Mouse (Mus musculus) urinary bladder, postnatal 36 days (tissue): ENCODE measurements around the gene Pus1.
"Not testable (repeated sequence)": the region's sequence is repeated elsewhere in the genome, so short reads cannot be mapped to it uniquely, and the experiment has no call there.

Experiments used
- DNase-seq, 2 experiments: peaks; one replicate each; pipeline ENCODE4 v3.0.0; 2022; ENCODE audit warnings: low spot score in 2 of 2, mixed read lengths in 1 of 2

Gene Pus1

DNA sequence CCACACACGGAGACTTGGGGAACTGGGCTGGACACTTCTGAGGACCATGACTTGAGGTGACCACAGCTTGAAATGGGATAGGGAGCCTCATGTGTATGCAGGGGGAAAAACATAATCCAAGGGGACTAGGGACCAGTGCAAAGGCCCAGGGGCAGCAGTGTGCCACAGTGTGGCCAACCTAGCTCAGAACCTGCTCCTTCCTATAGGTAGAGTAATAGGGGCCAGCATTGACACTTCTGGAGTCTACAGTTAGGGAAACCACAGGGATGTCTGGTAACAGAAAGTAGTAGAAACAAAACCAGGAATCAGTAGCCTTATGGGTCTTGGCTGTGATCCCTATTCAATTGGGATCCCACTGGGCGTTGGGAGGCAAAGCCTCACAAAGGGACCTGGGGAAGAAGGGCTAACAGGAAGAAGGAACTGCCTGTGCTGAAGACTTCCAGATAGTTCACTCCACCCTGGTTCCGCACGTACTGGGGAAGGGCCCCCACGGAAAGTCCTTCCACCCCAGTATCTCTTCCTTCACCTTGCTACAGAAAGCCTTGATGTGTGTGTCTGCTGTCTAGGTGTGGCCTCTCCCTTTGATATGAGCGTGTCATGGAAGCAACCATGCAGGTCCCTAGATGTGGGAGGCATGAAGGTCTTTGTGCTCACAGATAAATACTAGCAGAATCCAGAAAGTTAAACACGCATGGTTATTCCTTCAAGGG lies 1.2 kb upstream of the Pus1 start:
- DNase-seq, result no peak

DNA sequence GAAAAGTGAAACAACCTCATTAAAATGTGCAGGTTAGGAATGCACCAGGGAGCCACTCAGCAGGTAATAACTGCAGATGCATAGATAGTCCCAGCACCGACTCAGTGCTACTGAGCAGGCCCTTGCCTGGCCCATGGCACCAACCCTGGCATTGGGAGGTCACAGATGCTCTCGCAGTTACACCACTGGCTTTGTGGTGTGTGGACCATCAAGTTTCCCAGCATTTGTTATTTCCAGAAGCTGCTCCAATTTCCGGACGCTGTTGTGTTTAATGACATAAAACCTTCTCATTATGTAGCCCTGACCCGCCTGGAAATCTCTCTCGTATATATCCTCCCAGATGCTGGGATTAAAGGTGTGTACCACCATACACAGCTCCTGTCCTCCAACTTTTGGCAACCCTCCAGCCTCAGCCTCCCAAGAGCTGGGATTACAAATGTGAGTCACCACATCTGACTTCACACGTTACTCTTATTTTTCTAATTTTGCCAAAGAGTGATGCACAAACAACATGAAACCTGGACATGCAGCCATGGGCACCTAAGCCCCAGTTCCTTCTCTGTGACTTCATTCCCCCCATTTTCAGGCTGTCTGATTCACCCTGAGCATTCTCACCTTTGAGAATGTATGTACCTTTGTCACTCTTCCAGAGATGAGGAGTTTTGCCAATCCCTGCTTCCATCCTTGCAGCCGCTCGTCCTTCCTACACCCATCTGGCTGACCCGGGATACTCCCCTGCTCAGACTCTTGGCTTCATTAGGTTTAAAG lies 486 bp upstream of the Pus1 start:
- peak in 1 of 2 experiments; percentile 6 for DNase-seq

DNA sequence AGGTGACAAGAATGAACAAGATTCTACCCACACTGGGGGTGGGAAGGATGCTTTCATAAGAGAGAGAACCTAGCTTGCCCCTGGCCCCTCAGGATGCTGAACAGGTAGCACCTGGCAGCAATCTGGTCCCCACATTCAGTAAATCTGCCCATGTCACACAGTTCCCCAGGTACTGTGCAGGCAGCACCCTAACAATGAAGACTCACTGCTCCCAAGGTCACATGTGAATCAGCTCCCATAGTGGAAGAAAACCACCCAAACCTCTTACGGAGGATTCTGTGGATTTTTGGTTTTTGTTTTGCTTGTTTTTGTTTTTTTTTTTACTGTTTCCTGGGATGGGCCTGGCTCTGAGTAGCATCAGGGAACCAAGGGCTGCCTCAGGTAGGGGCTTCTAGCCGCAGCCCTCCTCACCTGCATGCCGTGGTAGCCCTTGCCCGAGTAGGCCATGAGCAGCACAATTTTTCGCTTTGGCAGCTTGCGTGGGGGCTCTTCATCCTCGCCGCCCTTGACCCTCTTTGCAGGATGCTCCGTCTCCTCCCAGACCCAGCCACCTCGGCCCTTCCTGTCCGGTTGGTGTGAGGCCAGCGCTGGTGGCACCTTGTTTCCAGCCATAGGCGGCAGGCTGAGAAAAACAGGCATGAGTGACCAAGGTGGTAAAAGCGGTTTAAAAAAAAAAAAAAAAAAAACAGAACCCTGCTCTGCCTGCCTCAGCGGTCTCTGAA lies 1.0 kb downstream of the Pus1 start:
- no peak for DNase-seq

DNA sequence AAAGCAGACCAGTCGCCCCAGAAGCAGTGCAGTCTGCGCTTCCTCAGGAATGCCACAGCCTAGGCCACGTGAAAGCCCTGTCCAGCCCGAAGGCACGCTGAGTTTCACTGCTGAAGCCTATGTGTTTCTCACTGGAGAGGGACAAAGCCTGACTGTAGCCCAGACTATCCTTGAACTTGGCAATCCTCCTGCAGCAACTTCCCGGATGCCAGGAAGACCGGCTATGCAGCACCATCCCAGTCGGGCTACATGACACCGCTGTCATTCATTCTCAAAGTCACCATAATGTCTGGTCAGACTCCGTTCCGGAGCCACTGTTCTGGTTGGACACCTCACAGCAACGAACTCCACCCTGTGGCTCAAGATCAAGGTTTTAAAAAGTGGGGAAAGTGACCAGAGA lies 2.2 kb downstream of the Pus1 start:
- no peak for DNase-seq

DNA sequence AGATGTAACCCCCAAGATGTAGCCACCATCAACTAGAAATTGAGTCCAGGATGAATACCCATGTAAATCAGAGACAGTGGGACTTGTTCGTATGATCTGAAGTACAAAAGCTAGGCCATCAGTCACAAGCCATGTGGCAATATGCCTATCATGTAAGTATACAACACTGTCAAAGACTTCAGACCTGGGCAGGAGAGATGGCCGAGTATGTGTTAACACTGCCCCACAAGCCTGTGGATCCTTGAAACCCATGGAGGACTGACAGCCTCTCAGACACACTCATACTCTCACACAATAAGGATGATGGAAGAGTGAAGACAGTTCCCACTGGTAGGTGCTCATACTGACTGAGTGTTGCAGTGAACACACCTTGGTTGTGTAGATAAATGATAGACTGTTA lies 4.3 kb downstream of the Pus1 start:
- no peak for DNase-seq

DNA sequence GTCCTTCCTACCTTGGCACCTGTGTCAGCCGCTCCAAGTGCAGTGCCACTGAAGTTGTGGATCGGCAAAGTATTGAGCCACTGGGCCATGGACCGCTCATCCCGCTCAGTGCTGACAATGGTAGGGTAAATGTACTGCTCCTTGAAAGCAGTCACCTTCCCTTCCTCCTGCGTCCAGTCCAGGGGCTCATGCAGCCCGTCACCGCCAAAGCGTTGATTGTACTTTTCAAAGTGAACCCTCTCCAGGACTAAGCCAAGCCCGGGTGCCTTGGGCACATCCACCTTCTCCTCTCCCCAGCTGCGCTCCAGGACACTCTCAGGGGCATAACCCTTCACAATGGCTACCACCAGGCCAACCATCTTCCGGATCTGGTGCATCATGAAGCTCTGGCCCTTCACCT lies 5.9 kb downstream of the Pus1 start:
- no peak for DNase-seq

DNA sequence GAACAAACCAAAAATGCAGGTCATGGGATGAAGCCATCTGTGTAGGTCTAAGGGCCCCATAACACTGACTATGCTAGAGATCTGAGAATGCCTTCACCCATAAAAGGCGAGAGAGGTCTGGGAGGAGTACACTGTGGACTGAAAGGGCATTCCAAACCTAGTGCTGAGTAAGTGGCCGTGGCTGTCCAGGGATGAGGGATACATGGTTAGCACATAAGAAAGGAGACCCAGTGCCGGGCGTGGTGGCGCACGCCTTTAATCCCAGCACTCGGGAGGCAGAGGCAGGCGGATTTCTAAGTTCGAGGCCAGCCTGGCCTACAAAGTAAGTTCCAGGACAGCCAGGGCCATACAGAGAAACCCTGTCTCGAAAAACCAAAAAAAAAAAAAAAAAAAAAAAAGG lies 7.5 kb downstream of the Pus1 start:
- DNase-seq, result not testable (repeated sequence)

DNA sequence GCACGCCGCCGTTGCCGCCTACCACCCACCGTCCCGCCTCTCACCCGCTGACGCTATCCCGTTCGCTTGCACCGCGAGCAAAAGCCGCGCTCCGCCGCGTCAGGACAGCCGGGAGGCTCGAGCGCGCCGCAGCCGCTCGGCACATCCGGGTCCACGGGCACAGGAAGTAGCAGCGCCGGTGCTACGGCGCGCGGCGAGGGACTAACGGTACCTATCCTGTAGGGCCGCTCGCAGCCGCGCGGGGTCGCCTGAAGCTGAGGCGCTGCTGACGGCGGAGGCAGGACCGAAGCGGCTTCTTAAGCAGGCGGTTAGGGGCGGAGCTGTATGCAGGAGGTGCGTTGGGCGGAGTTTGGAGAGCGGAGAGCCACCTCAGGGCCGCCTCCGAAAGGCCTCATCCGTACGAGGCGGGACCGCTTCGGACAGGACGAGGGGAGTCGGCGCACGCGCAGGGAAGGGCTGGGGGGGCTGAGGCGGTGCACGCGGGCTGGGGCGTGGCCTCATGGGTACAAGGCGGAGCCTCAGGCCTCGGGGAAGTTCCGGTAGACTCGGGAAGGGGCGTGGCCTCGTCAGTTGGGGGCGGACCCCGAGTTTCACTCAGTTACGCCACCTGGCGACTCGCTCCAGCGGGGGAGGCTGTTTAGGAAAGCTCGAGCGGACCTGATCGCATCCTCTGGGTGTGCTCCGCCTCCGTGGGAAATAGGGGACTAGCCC lies 9.9 kb downstream of the Pus1 start, which contains the start of gene Ep400:
Gene Ep400, minus strand, starts transcription at position 270 of the 711 bp plus-strand sequence.
- peak; percentile 100 for DNase-seq

DNA sequence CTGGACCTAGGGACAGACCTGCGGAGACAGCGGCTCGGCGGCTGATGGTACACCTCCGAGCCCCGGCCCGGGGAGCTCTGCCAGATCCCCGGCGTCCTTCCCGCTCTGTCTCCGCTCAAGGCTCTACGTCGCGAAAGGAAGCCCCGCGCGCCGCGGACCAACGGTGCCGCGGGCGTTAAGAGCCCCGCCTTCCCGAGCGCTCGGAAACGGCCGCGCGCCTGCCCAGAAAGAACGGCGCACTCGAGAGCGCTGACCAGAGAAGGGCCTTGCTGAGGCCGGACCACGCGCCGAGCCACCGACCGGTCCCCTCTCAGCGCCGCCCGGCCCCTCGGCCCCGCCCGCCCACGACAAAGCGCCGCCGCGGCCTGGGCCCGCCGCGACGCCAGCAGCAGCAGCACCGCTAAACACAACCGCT lies 10.4 kb downstream of the Pus1 start:
- no peak for DNase-seq

DNA sequence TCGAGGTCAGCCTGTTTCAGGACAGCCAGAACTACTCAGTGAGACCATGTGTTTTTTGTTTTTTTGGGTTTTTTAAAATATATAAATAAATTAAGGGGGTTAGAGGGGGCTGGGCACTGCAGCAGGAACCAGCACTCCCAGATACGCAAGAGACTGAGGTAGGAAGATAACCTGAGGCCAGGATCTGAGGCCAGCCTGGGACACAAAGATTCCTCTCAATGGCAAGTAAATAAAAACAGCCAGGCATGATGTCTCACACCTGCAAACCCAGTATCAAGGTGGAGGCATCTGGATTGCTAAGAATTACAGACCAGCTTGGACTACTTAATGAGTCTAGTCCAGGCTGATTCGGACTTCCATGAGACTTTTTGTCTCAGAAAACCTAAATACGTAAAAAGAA lies 11.2 kb downstream of the Pus1 start:
- no peak for DNase-seq

DNA sequence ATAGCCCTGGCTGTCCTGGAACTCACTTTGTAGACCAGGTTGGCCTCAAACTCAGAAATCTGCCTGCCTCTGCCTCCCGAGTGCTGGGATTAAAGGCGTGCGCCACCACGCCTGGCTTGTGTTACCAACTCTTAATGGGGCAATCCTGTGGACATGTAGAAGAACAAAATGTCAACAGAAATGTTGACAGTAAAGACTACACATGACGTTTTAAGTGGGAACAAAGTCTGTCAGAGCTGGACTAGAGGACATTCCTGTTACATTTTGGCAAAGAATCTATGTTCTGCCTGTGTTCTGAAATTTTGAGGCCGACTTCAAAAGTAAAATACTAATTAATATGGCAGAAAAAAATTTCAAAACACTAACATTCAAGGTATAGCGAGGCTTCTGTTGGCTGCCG lies 16.6 kb downstream of the Pus1 start:
- DNase-seq, result no peak

DNA sequence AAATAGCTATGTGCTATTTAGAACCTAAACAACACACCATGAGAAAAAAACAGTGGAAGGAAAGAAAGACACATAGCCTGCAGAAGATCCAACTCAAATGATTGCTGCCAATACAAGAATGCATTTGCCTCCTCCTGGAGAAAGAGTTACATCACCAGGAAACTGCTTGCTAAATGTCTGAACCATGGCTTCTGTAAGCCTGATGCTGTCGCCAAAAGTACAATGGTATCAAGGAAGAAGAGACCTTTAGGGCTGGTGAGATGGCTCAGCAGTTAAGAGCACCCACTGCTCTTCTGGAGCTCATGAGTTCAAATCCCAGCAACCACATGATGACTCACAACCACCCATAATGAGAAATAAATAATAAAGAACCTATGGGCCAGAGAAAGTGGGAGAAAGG lies 35.4 kb downstream of the Pus1 start:
- DNase-seq, result no peak

DNA sequence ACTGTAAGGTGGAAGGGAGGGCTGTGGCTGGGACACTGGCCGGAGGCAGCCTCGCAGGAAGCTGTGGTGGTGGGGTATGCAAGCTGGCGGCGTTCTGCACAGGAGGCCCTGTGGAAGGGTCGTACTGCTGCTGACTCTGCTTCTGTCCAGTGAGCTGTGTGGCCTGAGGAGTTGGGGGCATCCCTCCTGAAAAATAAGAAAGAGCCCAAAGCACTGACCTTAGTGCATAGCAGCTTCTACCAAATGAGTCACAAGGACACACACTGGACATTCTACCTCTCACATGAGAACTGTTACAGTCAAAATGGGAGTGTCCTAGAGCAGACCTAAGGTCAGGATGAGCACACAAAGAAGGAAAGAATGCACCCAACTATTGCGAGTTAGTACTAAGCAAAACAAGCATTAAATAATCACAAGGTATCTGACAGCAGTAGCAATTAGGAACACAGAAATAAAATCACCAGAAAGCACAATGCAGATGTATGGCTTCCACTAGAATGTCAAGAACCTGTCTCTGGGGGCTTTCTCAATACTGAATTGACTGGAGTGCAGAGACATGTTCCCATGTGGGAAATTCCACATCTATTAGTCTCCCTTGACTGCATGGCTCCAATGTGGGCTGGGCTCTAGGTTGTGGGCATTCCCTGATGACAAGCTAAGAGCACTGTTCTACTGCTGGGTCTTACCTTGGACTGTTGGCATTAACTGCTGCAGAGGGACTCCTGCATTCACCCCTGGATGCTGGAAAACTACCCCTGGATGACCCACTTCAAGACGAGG lies 40.8 kb downstream of the Pus1 start:
- no peak for DNase-seq

DNA sequence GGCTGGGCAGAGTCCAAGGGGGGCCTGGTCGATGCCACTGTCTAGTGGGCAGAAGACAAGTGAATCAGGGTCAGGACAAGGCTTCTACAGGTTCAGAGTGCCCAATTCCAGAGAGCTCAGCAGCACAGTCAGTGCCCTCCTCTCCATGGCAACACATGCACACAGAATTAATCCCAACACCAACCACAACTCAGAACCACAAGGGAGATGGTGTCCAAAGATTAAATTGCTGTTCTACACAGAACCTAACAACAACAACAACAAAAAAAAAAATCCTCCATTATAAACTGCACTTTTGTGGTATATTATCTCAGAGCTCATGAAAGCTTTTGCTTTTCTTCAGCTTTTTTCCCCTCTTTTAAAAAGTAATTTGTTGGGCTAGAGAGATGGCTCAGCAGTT lies 44.9 kb downstream of the Pus1 start:
- DNase-seq, result no peak

DNA sequence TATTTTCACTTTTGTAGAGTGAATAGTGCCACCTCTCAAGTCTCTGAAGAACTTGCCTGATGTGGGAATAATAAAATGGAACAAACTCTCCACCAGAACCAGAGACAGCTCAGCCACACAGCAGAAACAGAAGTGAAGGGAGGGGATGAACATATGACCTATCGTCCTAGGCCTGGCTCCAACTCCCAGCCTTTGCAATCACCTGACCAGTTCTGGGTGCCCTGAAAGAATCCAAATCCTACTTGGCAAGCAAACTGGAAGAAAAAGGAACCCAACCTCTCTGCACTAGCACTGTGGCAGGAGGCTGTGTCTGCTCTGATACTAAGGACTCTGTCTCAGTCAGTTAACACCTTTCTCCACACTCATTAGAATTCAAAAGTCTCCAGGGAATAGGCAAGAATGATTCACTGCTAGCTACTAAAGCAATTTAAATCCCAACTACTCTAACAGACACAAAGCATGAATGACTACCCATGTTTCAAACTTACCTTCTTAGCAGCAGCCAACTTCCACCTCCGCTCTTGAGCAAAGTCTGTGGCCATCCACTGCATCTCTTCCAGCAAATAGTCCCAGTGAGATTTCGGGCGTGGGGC lies 47.1 kb downstream of the Pus1 start:
- no peak for DNase-seq

DNA sequence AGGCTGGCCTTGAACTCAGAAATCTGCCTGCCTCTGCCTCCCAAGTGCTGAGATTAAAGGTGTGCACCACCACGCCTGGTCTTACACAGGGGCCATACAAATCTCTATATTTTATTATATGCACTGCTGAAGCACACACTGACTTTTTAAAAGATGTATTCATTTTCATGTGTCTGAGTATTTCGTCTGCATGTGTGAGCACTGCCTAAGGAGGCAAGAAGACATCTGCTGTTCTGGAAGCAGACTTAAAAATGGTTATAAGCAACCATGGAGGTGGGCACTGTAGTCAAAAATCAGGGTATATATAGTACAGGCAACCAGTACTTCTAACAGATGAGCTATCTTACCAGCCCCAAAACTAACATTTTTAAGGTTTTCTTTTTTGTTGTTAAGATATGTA lies 49.2 kb downstream of the Pus1 start:
- no peak for DNase-seq

DNA sequence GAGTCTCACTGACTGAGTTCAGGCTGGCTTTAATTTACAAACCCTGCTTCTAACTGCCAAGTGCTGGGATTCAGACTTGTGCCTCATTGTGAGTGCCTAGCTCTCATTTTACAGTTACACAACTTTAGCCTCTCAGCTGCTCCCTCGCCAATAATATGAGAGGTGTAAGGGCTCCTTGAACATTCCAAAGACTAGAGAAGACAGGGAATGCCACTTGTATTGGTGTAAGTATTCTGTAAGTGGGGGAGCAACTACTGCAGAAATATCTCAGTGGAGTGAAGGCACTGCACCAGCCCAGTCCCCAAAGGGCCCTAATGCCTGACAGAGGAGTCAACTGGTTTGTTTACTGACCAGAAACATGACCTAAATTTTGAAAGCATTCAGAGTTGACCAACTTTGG lies 52.6 kb downstream of the Pus1 start:
- DNase-seq, result no peak
